Mouse (Mus musculus) neural tube, embryonic 11.5 days (tissue): ENCODE measurements around the gene Prpf40a. TPM values are rescaled to one million over a fixed set of nuclear protein-coding genes. Genes with fewer than 3 reads are reported as not detected.

Source experiments
- ATAC-seq: fragments of 200-750 bp; cut with Nextera tagmentation; 2 replicates; pipeline ENCODE4 v1.8.0; 2017; ENCODE audit warnings: moderate number of reproducible peaks, mild to moderate bottlenecking, moderate TSS enrichment, moderate library complexity; ENCODE audit not compliant: insufficient read depth, low FRiP score, low TSS enrichment
- DNase-seq: peaks from one replicate; pipeline ENCODE4 v3.0.0-alpha.2; 2015; ENCODE audit warnings: low spot score
- H3K27ac ChIP-seq: fragments of 300-500 bp; sonication (generic); 2 replicates; pipeline ENCODE4 v1.5.1; 2014; ENCODE audit warnings: low read depth, mild to moderate bottlenecking, low read length
- H3K27me3 ChIP-seq: fragments of 300-500 bp; sonication (generic); 2 replicates; pipeline ENCODE4 v1.6.1; 2014; ENCODE audit warnings: mild to moderate bottlenecking, low read length, mixed read lengths; ENCODE audit not compliant: control insufficient read depth, insufficient read depth
- H3K36me3 ChIP-seq: fragments of 300-500 bp; sonication (generic); 2 replicates; pipeline ENCODE4 v1.6.1; 2014; ENCODE audit warnings: mild to moderate bottlenecking, low read length, moderate library complexity, mixed read lengths; ENCODE audit not compliant: control insufficient read depth, insufficient read depth
- H3K4me1 ChIP-seq: fragments of 300-500 bp; sonication (generic); 2 replicates; pipeline ENCODE4 v1.6.1; 2014; ENCODE audit warnings: low read length, mixed read lengths; ENCODE audit not compliant: control insufficient read depth, insufficient read depth
- H3K4me2 ChIP-seq: fragments of 300-500 bp; sonication (generic); 2 replicates; pipeline ENCODE4 v1.6.1; 2014; ENCODE audit warnings: low read depth, mild to moderate bottlenecking, moderate library complexity
- H3K4me3 ChIP-seq: fragments of 300-500 bp; sonication (generic); 2 replicates; pipeline ENCODE4 v1.5.1; 2014; ENCODE audit warnings: low read depth, low read length
- H3K9ac ChIP-seq: fragments of 300-500 bp; sonication (generic); 2 replicates; pipeline ENCODE4 v1.6.1; 2014; ENCODE audit warnings: mild to moderate bottlenecking, low read length
- H3K9me3 ChIP-seq: fragments of 300-500 bp; sonication (generic); 2 replicates; pipeline ENCODE4 v1.6.1; 2016; ENCODE audit warnings: low read length; ENCODE audit not compliant: control insufficient read depth
- WGBS: fragments of 180-500 bp; shearing (Covaris S2); extraction: QIAGEN DNeasy Blood & Tissue Kit; methylation state at CpG from one replicate; pipeline ENCODE4 v1.1.7; 2014; 5-methylcytosine and 5-hydroxymethylcytosine counted together
- polyA plus RNA-seq: library from polyadenylated mRNA; unstranded; fragments of >200 nt; fragmentation: Nextera tagmentation; extraction: Ambion mirVana; gene quantifications from 2 replicates; pipeline ENCODE4 v1.2.1, GENCODE M21; 2014

The Prpf40a gene
- polyA plus RNA-seq, 1 experiment from 2014 or later = 190 TPM

DNA sequence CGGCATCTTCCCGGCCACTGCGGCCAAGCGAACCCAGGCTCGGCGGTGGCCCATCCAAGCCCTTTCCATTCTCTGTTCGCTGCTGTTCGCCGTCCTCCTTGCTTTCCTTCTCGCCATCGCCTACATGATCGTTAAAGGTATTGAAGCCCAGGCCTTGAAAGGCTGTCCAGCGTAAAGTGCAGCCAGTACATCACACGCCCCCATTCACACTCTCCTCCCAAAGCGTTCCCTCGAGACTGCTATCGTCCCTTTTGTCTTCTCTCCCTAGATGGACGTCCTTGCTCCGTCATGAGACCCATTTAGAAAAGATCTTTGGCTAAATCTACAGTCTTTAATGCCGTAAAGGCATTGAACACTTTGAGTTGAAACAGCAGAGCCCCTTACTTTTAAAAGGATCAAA lies 1.3 kb upstream of the Prpf40a start:
- no peak for ATAC-seq
- Histone ChIP-seq H3K27me3 (no peaks in the 10 kb centered on the region), H3K4me2 (peak overlapping the region; percentile 60), H3K9me3 (no peaks in the 10 kb centered on the region), H3K27ac (peak overlapping the region; percentile 90), H3K4me1 (peaks cover 8% of the 10 kb centered on the region), H3K4me3 (peak overlapping the region; percentile 78), H3K9ac (peak overlapping the region; percentile 82), H3K36me3 (peaks cover 3% of the 10 kb centered on the region; the same call in 1 of the 2 replicates)
- no peak for DNase-seq
- WGBS = under 1% methylated on average over 20 of the region's 20 CpGs

- Histone ChIP-seq H3K27ac (peak within 1 kb of the TSS; percentile 91), H3K9ac (peak within 1 kb of the TSS; percentile 93), H3K27me3 (no peaks in the 10 kb centered on the region), H3K36me3 (peaks cover 3% of the 10 kb centered on the region; the same call in 1 of the 2 replicates), H3K4me2 (peak within 1 kb of the TSS; percentile 60), H3K9me3 (no peaks in the 10 kb centered on the region), H3K4me3 (peak within 1 kb of the TSS; percentile 78), H3K4me1 (peaks cover 8% of the 10 kb centered on the region)
- under 1% methylated on average over 53 of the region's 82 CpGs for whole genome bisulfite sequencing
- DNase-seq (peak; percentile 97), ATAC-seq (peak; percentile 92)
Measured at GRCm38 (mm10) chr2:53191523-53192220, 588 bp upstream of the Prpf40a start, which contains the start of gene Arl6ip6. Gene Arl6ip6 (plus strand): TSS chr2:53191726.

DNA sequence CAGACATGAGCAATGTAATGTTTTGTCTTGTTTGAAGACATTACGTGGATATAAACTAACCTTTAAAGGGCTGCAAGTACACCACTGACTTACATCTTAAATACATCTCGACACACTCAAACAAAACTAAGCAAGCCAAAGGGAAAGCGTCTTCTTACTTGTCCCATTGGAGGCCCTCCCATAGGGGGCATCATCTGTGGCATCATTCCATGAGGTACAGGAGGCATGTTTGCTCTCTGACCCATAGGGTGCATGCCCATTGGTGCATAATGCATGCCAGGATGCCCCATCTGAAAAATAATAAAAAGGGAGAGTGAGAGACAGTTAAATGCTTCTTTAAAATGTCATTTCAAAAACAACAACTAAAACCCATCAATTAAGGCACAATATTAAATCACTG lies 1.3 kb downstream of the Prpf40a start:
- DNase-seq (no peak), ATAC-seq (no peak)
- Histone ChIP-seq H3K27me3 (no peaks in the 10 kb centered on the region), H3K4me2 (peak overlapping the region; percentile 53), H3K9ac (no peak overlapping the region), H3K36me3 (no peaks in the 10 kb centered on the region), H3K4me1 (peaks cover 8% of the 10 kb centered on the region), H3K9me3 (no peaks in the 10 kb centered on the region), H3K4me3 (peak overlapping the region; percentile 78), H3K27ac (no peak overlapping the region)
- WGBS = 81% methylated on average over 3 of the region's 3 CpGs

GRCm38 (mm10) chr2:53179876-53180275 lies 11.2 kb downstream of the Prpf40a start:
- Histone ChIP-seq H3K27ac (no peak overlapping the region), H3K4me3 (no peak overlapping the region), H3K36me3 (no peaks in the 10 kb centered on the region), H3K9me3 (no peaks in the 10 kb centered on the region), H3K4me1 (no peaks in the 10 kb centered on the region), H3K4me2 (no peak overlapping the region), H3K27me3 (no peaks in the 10 kb centered on the region), H3K9ac (no peak overlapping the region)
- DNase-seq = no peak
- ATAC-seq = no peak

- WGBS = 92% methylated on average over 3 of the region's 3 CpGs
Measured at GRCm38 (mm10) chr2:53178966-53179365, 12.1 kb downstream of the Prpf40a start.

DNA sequence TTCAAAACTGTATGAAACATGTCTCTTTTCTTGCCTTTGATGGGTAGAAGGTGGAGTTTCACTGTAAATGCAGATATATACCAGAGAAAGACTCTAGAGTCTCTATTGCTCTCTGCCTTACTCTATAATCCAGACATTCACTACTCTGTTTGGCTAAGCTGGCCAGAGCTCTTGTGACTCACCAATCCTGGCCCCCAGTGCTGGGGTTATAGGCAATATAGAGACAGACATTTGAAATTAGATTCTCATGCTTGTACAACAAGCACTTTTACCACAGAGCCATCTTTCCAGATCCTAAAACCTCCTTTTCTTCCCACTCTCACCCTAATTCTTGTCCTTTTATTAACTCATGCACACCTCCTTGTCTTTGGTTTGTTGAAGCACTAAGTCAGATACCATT lies 17.1 kb downstream of the Prpf40a start:
- Histone ChIP-seq H3K4me1 (no peaks in the 10 kb centered on the region), H3K36me3 (no peaks in the 10 kb centered on the region), H3K27me3 (no peaks in the 10 kb centered on the region), H3K27ac (no peak overlapping the region), H3K4me3 (no peak overlapping the region), H3K9me3 (no peaks in the 10 kb centered on the region), H3K9ac (no peak overlapping the region), H3K4me2 (no peak overlapping the region)
- ATAC-seq (no peak), DNase-seq (no peak)

More at GRCm38 (mm10) chr2:53178966-53179365, 12.1 kb downstream of the Prpf40a start:
- Histone ChIP-seq H3K36me3 (no peaks in the 10 kb centered on the region), H3K27ac (no peak overlapping the region), H3K27me3 (no peaks in the 10 kb centered on the region), H3K9ac (no peak overlapping the region), H3K9me3 (no peaks in the 10 kb centered on the region), H3K4me3 (no peak overlapping the region), H3K4me2 (no peak overlapping the region), H3K4me1 (no peaks in the 10 kb centered on the region)
- no peak for DNase-seq
- no peak for ATAC-seq

DNA sequence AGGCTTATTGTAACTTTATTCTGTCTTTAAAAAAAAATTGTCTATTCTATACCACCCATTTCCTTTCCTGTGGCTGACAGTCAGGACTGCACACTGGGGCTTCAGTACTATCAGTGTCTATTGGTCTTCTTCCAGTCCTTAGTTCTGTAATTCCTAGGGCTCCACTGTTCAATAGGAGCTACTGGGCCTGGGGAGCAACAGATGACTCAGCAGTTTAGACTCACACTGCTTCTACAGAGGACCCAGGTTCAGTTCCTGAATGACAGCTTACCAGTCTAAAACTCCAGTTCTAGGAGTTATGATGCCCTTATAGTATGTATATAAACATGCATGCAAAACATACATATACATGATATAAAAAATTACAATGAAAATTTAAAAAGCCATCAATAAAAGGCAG lies 44.2 kb downstream of the Prpf40a start:
- ATAC-seq (no peak), DNase-seq (no peak)
- H3K36me3 ChIP-seq = peaks cover 2% of the 10 kb centered on the region
- H3K27ac ChIP-seq = no peak overlapping the region
- no peaks in the 10 kb centered on the region for H3K4me1 ChIP-seq
- no peaks in the 10 kb centered on the region for H3K27me3 ChIP-seq
- H3K4me2 ChIP-seq = no peak overlapping the region
- no peak overlapping the region for H3K4me3 ChIP-seq
- no peak overlapping the region for H3K9ac ChIP-seq
- H3K9me3 ChIP-seq = no peaks in the 10 kb centered on the region

DNA sequence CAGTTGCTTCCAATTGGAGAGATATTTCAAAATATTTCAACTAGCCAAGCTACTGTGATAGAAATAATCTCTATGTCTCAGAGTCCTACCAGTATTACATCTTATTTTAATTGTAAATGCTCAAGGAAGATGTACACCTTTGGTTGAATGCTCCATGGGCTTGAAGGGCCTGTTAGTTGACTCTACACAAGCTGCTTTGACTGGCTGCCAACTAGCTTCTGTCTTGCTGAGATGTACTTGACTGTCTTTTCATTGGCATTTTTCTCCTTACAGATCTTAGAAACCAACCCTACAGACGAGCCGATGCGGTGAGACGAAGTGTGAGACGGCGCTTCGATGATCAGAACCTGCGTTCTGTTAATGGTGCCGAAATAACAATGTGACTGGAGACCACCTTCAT lies 59.5 kb downstream of the Prpf40a start:
- 94% methylated on average over 9 of the region's 9 CpGs for WGBS
- no peaks in the 10 kb centered on the region for H3K9me3 ChIP-seq
- H3K9ac ChIP-seq = no peak overlapping the region
- H3K27ac ChIP-seq = no peak overlapping the region
- no peak overlapping the region for H3K4me3 ChIP-seq
- DNase-seq (no peak), ATAC-seq (no peak)
- H3K4me2 ChIP-seq = no peak overlapping the region
- H3K4me1 ChIP-seq = no peaks in the 10 kb centered on the region
- H3K36me3 ChIP-seq = peaks cover 1% of the 10 kb centered on the region; the same call in 1 of the 2 replicates
- H3K27me3 ChIP-seq = no peaks in the 10 kb centered on the region

GRCm38 (mm10) chr2:53129070-53129469 lies 62.0 kb downstream of the Prpf40a start:
- H3K4me1 ChIP-seq = no peaks in the 10 kb centered on the region
- H3K36me3 ChIP-seq = peaks cover 5% of the 10 kb centered on the region
- no peak overlapping the region for H3K4me2 ChIP-seq
- DNase-seq (no peak), ATAC-seq (no peak)
- no peaks in the 10 kb centered on the region for H3K27me3 ChIP-seq
- no peak overlapping the region for H3K27ac ChIP-seq
- no peaks in the 10 kb centered on the region for H3K9me3 ChIP-seq
- no peak overlapping the region for H3K4me3 ChIP-seq
- no peak overlapping the region for H3K9ac ChIP-seq
- WGBS = 76% methylated on average over 6 of the region's 6 CpGs
